Mouse (Mus musculus): ENCODE results near the gene Fuz. TPM values are rescaled to one million over a fixed set of nuclear protein-coding genes. Genes with fewer than 3 reads are reported as not detected.

Gene Fuz
- total RNA-seq, 2 experiments from 2014 or later = 16.1 to 17.3 TPM

- no peak for DNase-seq
Measured at GRCm38 (mm10) chr7:44888256-44889105, 7.4 kb upstream of the Fuz start.

DNA sequence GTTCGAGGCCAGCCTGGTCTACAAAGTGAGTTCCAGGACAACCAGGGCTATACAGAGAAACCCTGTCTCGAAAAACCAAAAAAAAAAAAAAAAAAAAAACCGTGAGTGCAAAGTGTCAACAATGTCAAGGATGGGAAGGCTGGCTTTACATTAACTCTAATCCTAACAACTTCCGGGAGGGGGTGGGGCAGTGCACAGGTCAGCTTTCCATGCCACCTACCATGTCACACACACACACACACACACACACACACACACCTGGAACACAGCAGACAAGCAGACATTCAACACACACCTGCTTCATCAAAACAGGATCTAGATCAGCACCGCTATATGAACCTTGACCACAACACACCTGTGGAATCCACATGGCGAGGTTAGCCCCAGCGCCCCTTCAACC lies 5.7 kb upstream of the Fuz start:
- DNase-seq = no peak

DNA sequence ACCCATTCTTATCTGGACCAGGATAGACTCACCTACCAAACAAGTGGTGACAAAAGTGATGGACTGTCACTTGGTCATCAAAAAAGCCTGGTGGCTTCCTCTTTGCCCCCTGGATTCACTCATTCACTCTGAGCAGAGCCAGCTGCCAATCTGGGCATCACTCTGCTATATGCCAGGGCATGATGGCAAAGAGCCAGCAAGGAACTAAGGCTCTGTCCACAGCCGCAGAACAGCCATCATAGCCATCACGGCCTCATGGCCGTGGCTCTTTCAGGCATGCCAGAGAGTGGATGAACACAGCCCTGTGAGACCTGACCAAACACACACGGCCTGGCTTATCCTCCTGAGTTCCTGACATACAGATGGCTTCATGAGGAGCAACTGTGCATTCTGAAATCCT lies 5.1 kb upstream of the Fuz start:
- DNase-seq = no peak

DNA sequence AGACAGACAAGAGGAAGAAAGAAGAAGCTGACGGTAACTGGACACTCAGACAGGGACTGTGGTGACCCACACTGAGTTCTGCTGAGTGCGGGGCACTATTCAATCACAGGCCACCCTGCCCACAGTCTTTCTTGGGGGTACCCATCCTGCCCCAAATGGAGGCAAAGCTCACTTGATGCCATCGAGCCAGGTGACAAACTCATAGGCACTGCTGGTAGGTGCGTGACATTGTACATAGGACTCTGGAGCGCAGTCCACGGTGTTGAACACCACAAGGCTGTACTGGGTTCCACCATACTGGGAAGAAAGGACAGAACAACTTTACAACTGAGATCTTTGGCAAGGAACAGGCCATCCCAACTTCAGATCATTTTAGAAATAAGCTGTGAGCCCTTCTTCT lies 4.3 kb upstream of the Fuz start:
- no peak for DNase-seq

DNA sequence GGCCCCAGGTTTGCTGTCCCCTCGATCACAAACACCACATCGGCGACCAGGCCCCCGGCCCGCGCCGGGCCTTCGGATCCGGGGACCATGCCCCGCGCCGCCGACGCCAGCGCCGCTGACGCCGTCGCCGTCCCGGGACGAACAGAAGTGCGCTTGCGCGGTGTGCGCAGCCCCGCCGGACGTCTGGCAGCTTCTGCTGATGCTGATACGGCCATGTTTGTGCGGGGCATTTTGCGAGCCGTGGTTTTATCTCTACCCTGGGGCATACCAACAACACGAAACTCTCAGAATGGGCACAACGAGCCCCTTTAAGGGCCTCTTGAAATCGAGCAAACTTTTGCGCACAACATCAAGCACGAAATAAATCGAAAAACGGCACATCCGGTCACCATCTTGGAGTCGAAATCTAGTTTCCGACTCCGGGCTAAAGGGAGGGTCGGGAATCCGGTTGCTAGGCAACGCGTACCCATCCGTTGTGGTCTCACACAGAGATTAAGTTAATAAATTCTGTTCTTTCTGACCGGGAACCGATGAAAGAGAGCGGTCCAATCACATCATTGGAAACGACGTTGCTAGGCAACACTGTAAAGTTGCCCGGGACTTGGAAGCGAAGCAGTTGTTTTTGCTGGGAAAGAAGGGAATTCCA lies 3.5 kb upstream of the Fuz start, which contains the start of gene Med25:
TSS of gene Med25 (minus strand) at position 437 of the 646 bp plus-strand sequence.
- DNase-seq = peak; percentile 87

DNA sequence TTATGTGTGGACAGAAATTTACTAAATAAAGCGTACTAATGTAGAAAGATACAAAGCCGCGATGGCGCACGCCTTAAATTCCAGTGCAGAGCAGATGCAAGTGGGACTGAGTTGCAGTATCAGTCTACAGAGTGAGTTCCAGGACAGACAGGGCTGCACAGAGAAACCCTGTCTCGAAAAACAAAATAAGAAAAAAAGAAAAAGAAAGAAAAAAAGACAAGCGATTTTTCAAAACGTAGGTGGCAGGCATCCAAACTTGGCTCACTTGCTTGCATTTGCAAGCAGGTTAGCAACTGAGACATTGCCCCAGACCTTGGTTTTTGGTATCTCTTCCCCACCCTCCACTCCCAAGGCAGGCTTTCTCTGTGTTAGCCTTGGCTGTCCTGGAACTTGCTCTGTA lies 2.7 kb upstream of the Fuz start:
- DNase-seq = no peak

DNA sequence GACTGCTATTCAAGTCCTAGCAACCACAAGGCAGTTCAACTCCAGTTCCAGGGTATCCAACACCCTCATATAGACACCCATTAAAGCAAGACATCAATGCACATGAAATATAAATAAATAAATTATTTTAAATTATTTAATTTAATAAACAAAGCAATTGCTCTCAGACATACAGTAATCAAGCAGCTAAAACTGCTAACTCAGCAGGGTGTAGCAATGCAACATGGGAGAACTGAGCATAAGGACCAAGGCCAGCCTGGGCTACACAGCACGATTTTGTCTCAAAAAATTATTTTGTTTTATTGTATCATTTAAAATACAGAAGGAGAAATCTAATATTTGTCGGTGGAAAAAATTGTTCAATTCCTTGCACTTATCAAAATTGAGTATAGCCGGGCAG lies 1.7 kb upstream of the Fuz start:
- DNase-seq = no peak

GRCm38 (mm10) chr7:44895206-44895592 lies 680 bp upstream of the Fuz start:
- DNase-seq = no peak

DNA sequence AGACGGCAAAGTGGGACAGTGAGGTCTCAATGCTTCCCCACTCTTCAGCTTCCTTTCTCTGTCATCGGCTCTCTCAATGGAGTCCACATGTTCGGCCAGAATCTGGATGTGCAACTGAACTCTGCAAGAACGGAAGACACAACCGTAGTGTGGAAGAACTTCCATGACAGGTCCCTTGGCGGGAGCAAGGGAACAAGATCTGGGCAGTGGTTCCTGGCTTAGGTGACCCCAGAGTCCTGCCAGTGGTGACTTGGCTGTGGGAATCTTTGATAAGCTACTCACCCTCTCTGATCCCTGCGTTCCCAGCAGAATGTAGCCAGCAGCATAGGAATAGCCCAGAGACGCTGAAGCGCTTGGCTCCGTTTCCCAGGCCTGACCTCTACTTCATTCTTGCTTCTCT lies 620 bp downstream of the Fuz start:
- DNase-seq = no peak

DNA sequence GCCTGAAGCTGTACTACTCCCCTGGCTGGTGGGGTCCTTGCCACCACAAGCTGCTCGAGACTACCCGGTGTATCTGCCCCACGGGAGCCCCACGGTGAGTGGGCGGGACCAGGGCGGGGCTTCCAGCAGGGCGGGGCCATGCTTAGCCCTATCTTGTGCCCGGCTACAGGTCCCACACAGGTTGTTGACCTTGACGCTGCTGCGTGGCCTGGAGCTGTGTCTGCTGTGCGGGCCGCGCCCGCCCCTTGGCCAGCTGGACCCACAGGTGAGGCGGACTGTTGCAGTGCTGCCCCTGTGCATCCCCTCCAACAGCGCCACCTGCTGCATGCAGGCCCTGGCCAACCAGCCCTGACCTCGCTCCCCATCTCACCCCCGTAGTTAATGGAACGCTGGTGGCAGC lies 2.7 kb downstream of the Fuz start:
- DNase-seq = no peak

GRCm38 (mm10) chr7:44900632-44901031 lies 4.8 kb downstream of the Fuz start:
- DNase-seq = no peak

DNA sequence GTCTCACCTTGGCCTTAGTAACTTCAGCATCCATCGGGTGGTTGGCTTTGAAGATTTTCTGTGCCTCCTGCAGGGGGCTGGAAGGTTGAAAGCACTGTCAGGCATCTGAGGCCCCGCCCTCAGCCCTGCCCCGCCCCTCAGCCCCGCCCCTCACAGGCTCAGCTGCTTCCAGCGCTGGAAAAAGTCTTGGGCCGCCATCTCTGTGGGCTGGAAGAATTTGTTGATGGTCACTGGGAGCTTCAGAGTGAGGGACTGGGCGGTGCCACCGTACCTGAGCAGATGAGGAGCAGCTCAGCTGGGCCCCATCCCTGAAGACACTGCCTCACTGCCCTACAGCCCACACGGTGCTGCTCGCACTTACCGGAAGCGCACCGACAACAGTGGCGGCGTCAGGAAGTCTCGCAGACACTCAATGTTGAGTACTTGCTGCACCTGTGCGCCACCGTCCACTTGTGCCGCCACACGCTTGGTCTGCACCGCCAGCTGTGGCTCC lies 5.4 kb downstream of the Fuz start:
- no peak for DNase-seq

- no peak for DNase-seq
Measured at GRCm38 (mm10) chr7:44905430-44905829, 9.6 kb downstream of the Fuz start.

DNA sequence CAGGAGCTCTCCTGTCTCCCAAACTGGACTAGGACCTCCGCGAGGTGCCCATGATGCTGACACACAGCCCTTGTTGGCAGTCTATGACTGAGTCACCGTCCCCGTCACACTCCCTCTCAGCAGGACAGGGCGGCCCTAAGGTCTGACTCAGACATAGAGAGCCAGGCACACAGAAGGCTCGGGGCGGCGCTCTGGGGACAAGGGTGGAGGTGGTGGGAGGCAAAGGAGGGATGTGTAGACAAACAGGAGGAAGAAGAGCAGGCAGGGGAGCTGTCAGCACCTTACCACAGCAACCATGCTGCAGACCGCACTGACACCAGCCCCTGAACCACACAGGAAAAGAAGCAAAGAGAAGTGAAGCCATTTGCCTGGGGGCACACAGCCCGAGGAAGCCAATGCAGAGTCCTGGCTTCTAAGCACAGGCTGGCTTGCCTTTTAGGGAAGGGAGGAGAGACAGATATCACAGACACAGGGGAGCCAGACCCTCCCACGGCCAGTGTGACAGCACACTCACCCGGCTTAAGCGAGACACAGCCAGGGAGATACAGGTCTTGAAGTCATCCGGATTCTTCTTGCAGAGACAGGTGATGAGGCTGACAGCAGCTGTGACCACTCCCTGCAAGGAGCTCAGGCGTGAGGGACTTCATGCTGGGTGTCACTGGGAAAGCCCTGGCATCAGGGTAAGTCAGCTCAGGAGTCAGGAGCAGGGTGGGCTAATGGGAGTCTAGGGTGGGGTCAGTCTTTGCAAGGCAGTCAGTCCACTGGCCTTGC lies 13.0 kb downstream of the Fuz start:
- no peak for DNase-seq

- no peak for DNase-seq
Measured at GRCm38 (mm10) chr7:44914396-44914795, 18.5 kb downstream of the Fuz start.

GRCm38 (mm10) chr7:44915314-44915713 lies 19.4 kb downstream of the Fuz start:
- no peak for DNase-seq

DNA sequence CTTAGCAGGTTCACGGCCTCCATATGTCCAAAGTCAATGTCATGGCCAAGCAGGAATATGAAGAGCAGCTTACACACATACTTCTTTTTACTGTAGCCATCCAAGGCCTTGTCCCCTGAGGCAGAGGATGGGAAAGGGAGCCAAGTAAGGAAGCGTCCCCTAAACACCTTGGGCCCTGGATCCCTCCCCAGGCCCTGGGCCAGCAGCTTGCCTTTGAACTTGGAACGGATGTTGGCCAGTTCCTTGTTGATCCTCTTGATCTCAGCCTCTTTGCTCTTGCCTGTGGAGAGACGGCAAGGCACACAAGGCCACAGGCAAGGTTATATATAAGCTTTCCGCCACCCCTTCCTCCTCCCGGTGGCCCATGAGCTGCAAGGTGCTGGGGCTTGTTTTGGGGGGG lies 20.3 kb downstream of the Fuz start:
- DNase-seq = no peak

- DNase-seq = no peak
Measured at GRCm38 (mm10) chr7:44916881-44917280, 21.0 kb downstream of the Fuz start.

DNA sequence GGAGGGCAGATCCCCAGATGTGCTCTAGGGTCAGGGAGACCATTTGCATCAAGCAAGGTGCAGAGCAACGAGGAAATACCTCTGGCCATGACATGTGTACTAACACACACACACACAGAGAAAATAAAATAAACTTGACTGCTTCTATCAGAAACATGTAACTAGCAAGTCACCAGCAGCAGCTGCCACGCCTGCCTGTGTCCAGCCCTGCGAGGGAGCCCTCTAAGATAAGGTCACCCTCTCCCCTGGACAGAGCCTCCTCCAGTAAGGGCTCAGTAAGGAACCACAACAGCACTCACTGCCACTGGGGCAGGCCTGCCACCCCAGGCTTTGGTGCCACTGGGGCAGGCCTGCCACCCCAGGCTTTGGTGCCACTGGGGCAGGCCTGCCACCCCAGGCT lies 22.3 kb downstream of the Fuz start:
- DNase-seq = no peak

DNA sequence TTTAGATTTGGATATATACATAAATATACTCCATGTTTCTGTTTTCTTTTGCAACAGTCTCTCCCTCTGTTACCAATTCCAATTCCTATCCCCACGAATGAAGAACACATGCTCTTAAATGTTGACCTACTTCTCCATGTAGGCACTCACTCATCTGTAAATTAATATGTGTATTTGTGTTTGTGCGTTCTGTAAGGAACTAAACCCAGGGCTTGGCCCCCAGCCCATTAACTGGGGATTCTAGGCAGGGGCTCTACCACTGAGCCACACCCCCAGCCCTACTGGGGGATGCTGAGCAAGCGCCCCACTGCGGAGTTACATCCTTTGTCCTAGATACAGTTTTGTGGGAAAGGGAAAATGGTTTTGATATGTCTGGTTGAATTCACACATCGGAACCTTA lies 23.2 kb downstream of the Fuz start:
- no peak for DNase-seq

- no peak for DNase-seq
Measured at GRCm38 (mm10) chr7:44922530-44922929, 26.7 kb downstream of the Fuz start.

DNA sequence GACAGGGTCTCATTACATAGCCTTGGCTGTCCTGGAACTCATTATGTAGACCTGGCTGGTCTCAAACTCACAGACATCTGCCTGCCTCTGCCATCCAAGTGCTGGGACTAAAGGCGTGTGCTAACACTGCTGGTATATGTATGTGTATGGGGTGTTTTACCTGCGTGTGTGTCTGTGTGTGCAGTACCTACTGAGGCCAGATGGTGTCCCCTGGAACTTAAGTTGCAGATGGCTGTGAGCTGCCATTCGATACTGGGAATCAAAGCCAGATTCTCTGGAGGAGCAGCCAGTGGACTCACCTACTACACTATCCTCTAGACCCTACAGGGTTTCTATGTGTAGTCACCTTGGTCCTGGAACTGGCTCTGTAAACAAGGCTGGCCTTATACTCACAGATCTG lies 29.6 kb downstream of the Fuz start:
- DNase-seq = no peak

- DNase-seq = no peak
Measured at GRCm38 (mm10) chr7:44928570-44928969, 32.7 kb downstream of the Fuz start.
